Mouse (Mus musculus): ENCODE measurements around the gene Myl6. TPM values are rescaled to one million over a fixed set of nuclear protein-coding genes. Genes with fewer than 3 reads are reported as not detected.

Gene Myl6
- polyA plus RNA-seq, 1 experiment from 2014 or later: 2,543 TPM

DNA sequence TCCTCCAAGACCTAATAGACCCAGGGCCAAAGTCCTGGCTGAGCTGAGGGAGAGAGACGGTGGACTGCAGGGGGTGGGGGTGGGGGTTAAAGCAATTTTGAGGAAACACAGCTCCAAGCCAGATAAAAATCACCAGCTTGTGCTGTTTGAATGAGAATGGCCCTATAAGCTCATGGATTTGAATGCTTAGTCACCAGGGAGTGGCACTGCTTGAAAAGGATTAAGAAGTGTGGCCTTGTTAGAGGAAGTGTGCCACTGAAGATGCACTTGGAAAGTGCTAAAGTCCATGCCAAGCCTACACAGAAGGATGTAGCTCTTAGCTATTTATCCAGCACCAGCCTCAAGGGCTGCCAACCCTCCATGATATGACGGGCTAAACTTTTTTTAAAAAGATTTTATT lies 41.3 kb upstream of the Myl6 start:
- Histone ChIP-seq H3K9me3 (ENCODE audit: control insufficient read depth) (no peaks in the 10 kb centered on the region), H3K4me2 (replicated peaks; ENCODE audit: low read depth) (no peak overlapping the region), H3K9ac (ENCODE audit: low read depth, low read length) (no peak overlapping the region), H3K4me1 (replicated peaks; ENCODE audit: control insufficient read depth, insufficient read depth, low read length) (no peaks in the 10 kb centered on the region), H3K36me3 (ENCODE audit: control insufficient read depth, insufficient read depth) (no peaks in the 10 kb centered on the region), H3K4me3 (ENCODE audit: low read depth, low read length) (no peak overlapping the region), H3K27me3 (replicated peaks; ENCODE audit: control insufficient read depth, insufficient read depth, low read length) (no peaks in the 10 kb centered on the region), H3K27ac (ENCODE audit: low read depth, low read length) (no peak overlapping the region)
- no peak for TF ChIP-seq CTCF (IDR thresholded peaks at IDR 0.05; ENCODE audit: low read depth)
- WGBS: 52% methylated on average over 2 of the region's 2 CpGs
- no peak for ATAC-seq

DNA sequence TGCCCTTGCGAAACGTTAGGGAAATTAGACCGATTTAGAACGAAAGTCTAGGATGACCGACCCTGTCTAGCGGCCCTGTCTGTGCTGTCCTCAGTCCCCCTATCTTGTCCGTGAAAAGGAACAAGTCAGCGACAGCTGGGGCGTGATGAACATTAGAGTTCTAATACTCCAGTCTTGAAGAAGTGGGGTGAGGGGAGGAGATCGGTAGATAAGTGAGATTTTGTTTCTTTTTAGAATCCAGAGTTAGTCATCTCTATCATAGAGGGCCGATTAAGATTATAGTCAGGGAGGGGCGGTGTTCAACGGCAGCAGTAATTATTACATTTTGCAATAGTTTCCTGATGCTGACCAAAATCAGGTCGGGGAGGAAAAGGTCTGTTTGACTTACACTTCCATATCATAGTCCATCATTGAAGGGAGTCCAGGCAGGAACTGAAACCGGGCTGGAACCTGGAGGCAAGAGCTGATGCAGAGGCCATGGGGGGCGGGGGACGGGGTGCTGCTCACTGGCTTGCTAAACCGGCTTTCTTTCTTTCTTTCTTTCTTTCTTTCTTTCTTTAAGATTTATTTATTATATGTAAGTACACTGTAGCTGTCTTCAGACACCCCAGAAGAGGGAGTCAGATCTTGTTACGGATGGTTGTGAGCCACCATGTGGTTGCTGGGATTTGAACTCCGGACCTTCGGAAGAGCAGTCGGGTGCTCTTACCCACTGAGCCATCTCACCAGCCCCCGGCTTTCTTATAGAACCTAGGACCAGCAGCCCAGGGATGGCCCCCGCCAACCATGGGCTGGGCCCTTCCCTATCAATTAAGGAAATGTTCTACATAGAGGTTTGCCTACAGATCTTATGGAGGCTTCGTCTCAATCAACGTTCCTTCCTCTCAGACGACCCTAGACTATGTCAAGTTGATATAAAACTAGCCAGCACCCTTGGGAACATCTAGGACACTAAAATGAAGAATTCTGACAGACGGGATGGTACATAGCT lies 32.7 kb upstream of the Myl6 start:
- no peaks in the 10 kb centered on the region for H3K4me1 ChIP-seq (replicated peaks; ENCODE audit: control insufficient read depth, insufficient read depth, low read length)
- no peak for TF ChIP-seq CTCF (IDR thresholded peaks at IDR 0.05; ENCODE audit: low read depth)
- H3K4me3 ChIP-seq (ENCODE audit: low read depth, low read length): peak overlapping the region; percentile 92
- no peaks in the 10 kb centered on the region for H3K9me3 ChIP-seq (ENCODE audit: control insufficient read depth)
- H3K4me2 ChIP-seq (replicated peaks; ENCODE audit: low read depth): peak overlapping the region; percentile 100
- 26% methylated on average over 28 of the region's 28 CpGs for WGBS
- H3K36me3 ChIP-seq (ENCODE audit: control insufficient read depth, insufficient read depth): peaks cover 8% of the 10 kb centered on the region
- H3K9ac ChIP-seq (ENCODE audit: low read depth, low read length): peak overlapping the region; percentile 11; the same call in 1 of the 2 replicates
- H3K27ac ChIP-seq (ENCODE audit: low read depth, low read length): no peak overlapping the region
- no peaks in the 10 kb centered on the region for H3K27me3 ChIP-seq (replicated peaks; ENCODE audit: control insufficient read depth, insufficient read depth, low read length)
- no peak for ATAC-seq

DNA sequence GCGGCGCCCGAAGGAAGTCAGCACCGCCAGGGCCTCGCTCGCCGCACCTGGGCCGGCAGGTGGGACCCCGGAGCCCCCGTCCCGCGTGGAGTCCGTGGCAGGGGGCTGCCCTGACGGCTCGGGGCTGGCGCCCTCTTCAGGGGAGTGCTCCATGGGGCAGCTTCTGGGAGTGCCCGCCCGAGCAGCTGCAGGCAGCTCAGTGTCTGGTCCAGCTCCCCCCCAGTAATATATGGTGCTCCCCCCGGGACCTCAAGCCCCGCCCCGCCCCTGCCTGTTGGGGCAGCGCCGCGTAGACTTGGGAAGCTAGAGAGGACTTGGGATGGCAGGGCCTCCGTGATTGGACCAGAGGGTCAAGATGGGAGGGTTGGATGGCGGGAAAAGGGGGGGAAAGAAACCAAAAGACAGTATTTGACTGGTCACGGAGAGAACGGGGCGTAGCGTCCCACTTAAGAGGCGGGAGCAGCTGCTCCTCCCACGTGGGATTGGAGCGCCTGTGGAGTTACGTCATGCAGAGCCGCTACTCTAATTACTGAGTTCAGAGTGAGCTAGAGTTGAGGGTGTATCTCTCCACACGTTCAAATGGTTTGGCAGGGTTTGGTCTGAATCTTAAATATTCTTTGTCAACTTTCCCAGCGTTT lies 31.8 kb upstream of the Myl6 start, which contains the start of gene Esyt1:
TSS of gene Esyt1 (minus strand) at position 201 of the 638 bp plus-strand sequence.
- peaks cover 16% of the 10 kb centered on the region for H3K36me3 ChIP-seq (ENCODE audit: control insufficient read depth, insufficient read depth)
- peak within 1 kb of the TSS; percentile 100 for H3K4me2 ChIP-seq (replicated peaks; ENCODE audit: low read depth)
- under 1% methylated on average over 37 of the region's 37 CpGs for WGBS
- peak within 1 kb of the TSS; percentile 86 for H3K27ac ChIP-seq (ENCODE audit: low read depth, low read length)
- no peaks in the 10 kb centered on the region for H3K27me3 ChIP-seq (replicated peaks; ENCODE audit: control insufficient read depth, insufficient read depth, low read length)
- H3K9me3 ChIP-seq (ENCODE audit: control insufficient read depth): no peaks in the 10 kb centered on the region
- H3K9ac ChIP-seq (ENCODE audit: low read depth, low read length): peak within 1 kb of the TSS; percentile 78
- TF ChIP-seq CTCF (IDR thresholded peaks at IDR 0.05; ENCODE audit: low read depth): peak; percentile 74
- ATAC-seq: peak; percentile 97
- H3K4me3 ChIP-seq (ENCODE audit: low read depth, low read length): peak within 1 kb of the TSS; percentile 92
- H3K4me1 ChIP-seq (replicated peaks; ENCODE audit: control insufficient read depth, insufficient read depth, low read length): no peaks in the 10 kb centered on the region

DNA sequence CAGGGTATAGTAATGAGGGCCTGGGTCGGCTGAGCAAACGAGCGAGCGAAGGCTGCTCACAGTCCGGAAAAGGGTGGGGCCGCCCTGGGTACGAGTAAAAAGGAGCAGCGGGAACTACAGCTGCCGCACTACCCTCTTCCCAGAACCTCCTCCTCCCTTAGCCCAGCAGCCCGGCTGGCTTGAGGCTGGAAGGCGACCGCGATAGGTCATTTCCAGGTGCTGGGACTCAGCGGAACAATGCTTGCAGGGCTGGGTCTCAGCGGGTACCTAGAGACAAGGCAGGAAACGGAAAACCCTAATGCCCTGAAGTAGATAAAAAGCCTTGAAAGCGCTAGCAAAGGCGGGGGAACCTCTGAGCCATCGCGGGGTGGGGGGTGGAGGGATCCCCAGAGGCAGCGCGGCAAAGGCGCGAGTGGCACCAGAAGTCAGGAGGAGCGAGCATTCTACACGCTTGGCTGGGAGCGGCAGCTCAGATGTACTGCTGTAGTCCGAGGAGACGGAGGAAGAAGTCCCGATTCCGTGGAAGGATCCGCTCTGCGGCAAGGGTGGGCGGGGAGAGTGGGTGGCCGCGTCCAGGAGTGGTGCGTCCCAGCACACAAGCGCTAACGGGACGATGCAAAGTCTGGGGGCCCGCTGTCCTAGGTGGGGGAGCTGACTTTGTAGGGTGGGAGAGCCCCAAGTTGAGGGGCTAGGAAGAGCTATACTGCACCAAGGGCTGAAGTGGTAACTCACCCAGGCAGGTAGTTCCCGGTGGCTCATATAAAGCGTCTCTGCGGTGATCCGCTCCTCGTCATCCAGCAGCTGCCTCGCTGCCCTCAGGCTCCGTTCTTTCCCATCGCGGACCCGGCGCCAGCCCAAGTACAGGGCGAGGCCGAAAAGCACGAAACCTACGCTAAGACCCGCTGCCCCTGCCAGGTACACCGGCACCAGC lies 31.1 kb upstream of the Myl6 start:
- Histone ChIP-seq H3K9me3 (ENCODE audit: control insufficient read depth) (no peaks in the 10 kb centered on the region), H3K4me1 (replicated peaks; ENCODE audit: control insufficient read depth, insufficient read depth, low read length) (no peaks in the 10 kb centered on the region), H3K36me3 (ENCODE audit: control insufficient read depth, insufficient read depth) (peaks cover 22% of the 10 kb centered on the region), H3K4me3 (ENCODE audit: low read depth, low read length) (peak overlapping the region; percentile 92), H3K27me3 (replicated peaks; ENCODE audit: control insufficient read depth, insufficient read depth, low read length) (no peaks in the 10 kb centered on the region), H3K27ac (ENCODE audit: low read depth, low read length) (peak overlapping the region; percentile 86), H3K4me2 (replicated peaks; ENCODE audit: low read depth) (peak overlapping the region; percentile 100), H3K9ac (ENCODE audit: low read depth, low read length) (peak overlapping the region; percentile 78)
- peak; percentile 48 for ATAC-seq
- WGBS: under 1% methylated on average over 58 of the region's 58 CpGs
- TF ChIP-seq CTCF (IDR thresholded peaks at IDR 0.05; ENCODE audit: low read depth): no peak

DNA sequence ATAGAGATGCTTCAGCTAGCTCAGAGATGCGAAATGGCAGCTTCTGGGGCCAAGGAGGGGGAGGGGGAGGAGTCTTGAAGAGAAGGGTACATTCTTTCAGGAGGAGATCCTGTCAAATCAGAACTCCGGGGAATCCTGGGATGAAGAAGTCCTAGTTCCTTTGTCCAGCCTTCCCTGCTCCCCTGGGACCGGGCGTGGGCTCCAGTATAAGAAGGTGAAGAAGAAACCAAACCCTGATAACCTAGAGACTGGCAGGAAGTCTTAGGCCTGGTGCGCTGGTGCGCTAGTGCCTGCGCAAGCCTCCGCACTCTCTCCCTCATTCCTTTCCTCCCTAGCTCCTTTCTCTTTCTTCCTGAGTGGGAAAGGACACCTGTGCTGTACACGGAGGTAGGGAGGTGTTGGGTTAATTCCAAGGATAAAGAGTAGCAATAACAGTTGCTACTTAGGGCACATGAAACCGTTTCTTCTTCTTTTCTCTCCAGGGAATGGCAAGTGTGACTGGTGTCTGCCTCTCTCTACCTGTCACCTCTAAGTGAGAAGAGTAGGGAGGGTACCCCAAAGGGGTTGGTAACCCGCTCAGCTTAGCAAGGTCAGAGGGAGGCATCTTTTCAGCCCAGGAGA lies 30.3 kb upstream of the Myl6 start:
- peaks cover 30% of the 10 kb centered on the region for H3K36me3 ChIP-seq (ENCODE audit: control insufficient read depth, insufficient read depth)
- no peak overlapping the region; the same call in 1 of the 2 replicates for H3K27ac ChIP-seq (ENCODE audit: low read depth, low read length)
- no peak for TF ChIP-seq CTCF (IDR thresholded peaks at IDR 0.05; ENCODE audit: low read depth)
- H3K4me1 ChIP-seq (replicated peaks; ENCODE audit: control insufficient read depth, insufficient read depth, low read length): no peaks in the 10 kb centered on the region
- WGBS: 43% methylated on average over 11 of the region's 11 CpGs
- no peaks in the 10 kb centered on the region for H3K9me3 ChIP-seq (ENCODE audit: control insufficient read depth)
- peak overlapping the region; percentile 92 for H3K4me3 ChIP-seq (ENCODE audit: low read depth, low read length)
- H3K9ac ChIP-seq (ENCODE audit: low read depth, low read length): peak overlapping the region; percentile 78; the same call in 1 of the 2 replicates
- peak overlapping the region; percentile 100 for H3K4me2 ChIP-seq (replicated peaks; ENCODE audit: low read depth)
- H3K27me3 ChIP-seq (replicated peaks; ENCODE audit: control insufficient read depth, insufficient read depth, low read length): no peaks in the 10 kb centered on the region
- ATAC-seq: no peak
